Mouse (Mus musculus): ENCODE results near the gene Slc16a6. TPM values are rescaled to one million over a fixed set of nuclear protein-coding genes. Genes with fewer than 3 reads are reported as not detected.
A peak's percentile ranks its signal among the peaks of the same experiment; 100 is the strongest.

The Slc16a6 gene
- total and polyA plus RNA-seq, 3 experiments = 14.1 to 24.2 (median 20.9) TPM

DNA sequence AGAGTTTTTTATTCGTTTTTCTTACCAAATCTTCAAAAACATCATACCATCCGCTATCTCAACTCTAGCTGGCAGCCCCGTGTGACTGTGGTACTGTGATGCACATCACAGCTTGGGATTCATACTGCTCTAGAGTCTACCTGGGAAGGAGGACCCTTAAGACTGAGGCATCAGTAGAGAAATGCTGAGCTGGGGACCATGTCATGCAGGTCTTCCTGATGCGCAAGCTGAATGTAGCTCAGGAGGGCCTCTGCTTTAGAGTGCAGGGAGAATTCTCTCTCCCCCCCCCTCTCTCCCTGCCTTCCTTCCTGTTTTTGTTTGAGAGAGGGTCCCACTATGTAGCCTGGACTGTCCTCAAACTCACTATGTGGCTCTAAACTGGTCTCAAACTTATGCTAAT is 32.8 kb downstream of the Slc16a6 start:
- Histone ChIP-seq H3K9me3 (replicated peaks; ENCODE audit: low read length) (no peaks in the 10 kb centered on the region), H3K27ac (ENCODE audit: insufficient read depth, low read depth) (no peak overlapping the region), H3K36me3 (replicated peaks in 1 of 2; ENCODE audit: control insufficient read depth in 1 of 2, insufficient read depth in 1 of 2, low read length in 1 of 2) (peaks cover 3 to 23% of the 10 kb centered on the region in 2 experiments), H3K4me2 (ENCODE audit: insufficient read depth, low read depth, poor library complexity, severe bottlenecking) (peak overlapping the region; percentile 62), H3K9ac (ENCODE audit: insufficient read depth, low read depth) (no peak overlapping the region), H3K4me1 (ENCODE audit: control insufficient read depth in 1 of 2, insufficient read depth in 2 of 2) (peaks cover 6 to 32% of the 10 kb centered on the region in 2 experiments), H3K4me3 (replicated peaks in 1 of 3; ENCODE audit: low read depth in 2 of 3, low read length in 2 of 3, poor library complexity in 1 of 3) (peak overlapping the region in 2 of 3 experiments; percentile 58 to 74), H3K27me3 (replicated peaks) (no peaks in the 10 kb centered on the region), H3K79me2 (replicated peaks; ENCODE audit: control insufficient read depth, extremely low read depth, insufficient read depth, poor library complexity, severe bottlenecking) (no peaks in the 10 kb centered on the region)
- DNase-seq (ENCODE audit: extremely low read depth) = no peak
- in situ Hi-C loops (cut with MboI; ENCODE audit: low pct_ligation_motif_present, low pct_unique_long_range_greater_than_20kb, low sequenced_read_pairs) = loop anchor here (5.0 to 10.0 kb wide), 2 partner anchors 193 to 414 kb away; no protein-coding TSS in a partner anchor
- dilution Hi-C loops (cut with MboI; ENCODE audit: extremely low pct_ligation_motif_present, extremely low pct_unique_long_range_greater_than_20kb, low sequenced_read_pairs) = no loop called here
- TF ChIP-seq SIN3A (IDR thresholded peaks at IDR 0.05; ENCODE audit: low read length) (no peak; the same call in 1 of the 2 replicates), CTCF (conservative IDR thresholded peaks at IDR 0.05 in 1 of 2, IDR thresholded peaks at IDR 0.05 in 1 of 2; ENCODE audit: low read depth in 2 of 2, low read length in 2 of 2) (no peak), MXI1 (IDR thresholded peaks at IDR 0.05; ENCODE audit: low read depth, low read length) (peak; percentile 49; the same call in 1 of the 2 replicates), MEF2A (IDR thresholded peaks at IDR 0.05; ENCODE audit: borderline replicate concordance, low read depth, low read length) (0 out of 2 replicates have a peak, but pooled peaks have one; percentile 30), TBP (conservative IDR thresholded peaks at IDR 0.05; ENCODE audit: low read depth, low read length) (no peak), CHD2 (IDR thresholded peaks at IDR 0.05; ENCODE audit: low read length) (no peak), USF1 (IDR thresholded peaks at IDR 0.05; ENCODE audit: low read depth, low read length) (no peak), MAX (IDR thresholded peaks at IDR 0.05; ENCODE audit: low read length) (peak; percentile 39; the same call in 1 of the 2 replicates), POLR2A (IDR thresholded peaks at IDR 0.05; ENCODE audit: low read depth, low read length) (no peak), TCF12 (IDR thresholded peaks at IDR 0.05; ENCODE audit: low read depth, low read length) (no peak), ETS1 (conservative IDR thresholded peaks at IDR 0.05; ENCODE audit: low read depth, low read length) (no peak), KAT2A (IDR thresholded peaks at IDR 0.05; ENCODE audit: insufficient replicate concordance, low read length) (0 out of 2 replicates have a peak, but pooled peaks have one; percentile 44), ZKSCAN1 (IDR thresholded peaks at IDR 0.05; ENCODE audit: borderline replicate concordance, low read depth, low read length) (no peak)

DNA sequence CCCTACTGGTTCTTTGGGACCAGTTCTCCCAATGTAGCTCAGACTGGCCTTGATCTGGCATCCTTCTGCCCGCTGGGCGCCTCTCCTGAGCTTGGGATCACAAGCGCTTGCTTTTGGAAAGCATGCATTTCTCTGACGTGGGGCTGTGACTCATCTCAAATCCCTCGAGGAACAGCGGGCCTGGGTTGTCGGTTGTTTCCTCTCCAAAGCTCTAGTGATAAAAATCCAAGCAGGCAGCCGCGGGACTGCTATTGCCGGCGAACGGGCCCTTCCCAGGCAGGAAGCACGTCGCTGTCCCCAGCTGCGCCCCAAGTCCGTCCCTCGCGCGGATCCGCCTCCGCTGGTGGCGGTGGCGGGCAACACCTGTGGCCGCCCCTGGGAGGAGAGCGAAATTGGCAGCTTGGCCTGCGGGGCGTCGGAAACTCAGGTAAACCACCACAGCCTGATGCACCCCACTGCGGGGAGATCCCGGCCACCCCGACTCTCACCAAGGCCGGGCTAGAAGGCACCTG is 33.5 kb downstream of the Slc16a6 start:
- dilution Hi-C loops (cut with MboI; ENCODE audit: extremely low pct_ligation_motif_present, extremely low pct_unique_long_range_greater_than_20kb, low sequenced_read_pairs) (no loop called here), in situ Hi-C loops (cut with MboI; ENCODE audit: low pct_ligation_motif_present, low pct_unique_long_range_greater_than_20kb, low sequenced_read_pairs) (loop anchor here (5.0 to 10.0 kb wide), 2 partner anchors 193 to 415 kb away; no protein-coding TSS in a partner anchor)
- H3K9me3 ChIP-seq (replicated peaks; ENCODE audit: low read length) = no peaks in the 10 kb centered on the region
- peaks cover 3 to 30% of the 10 kb centered on the region in 2 experiments for H3K36me3 ChIP-seq (replicated peaks in 1 of 2; ENCODE audit: control insufficient read depth in 1 of 2, insufficient read depth in 1 of 2, low read length in 1 of 2)
- peaks cover 6 to 32% of the 10 kb centered on the region in 2 experiments for H3K4me1 ChIP-seq (ENCODE audit: control insufficient read depth in 1 of 2, insufficient read depth in 2 of 2)
- peak overlapping the region; percentile 1; the same call in 1 of the 2 replicates for H3K27ac ChIP-seq (ENCODE audit: insufficient read depth, low read depth)
- H3K79me2 ChIP-seq (replicated peaks; ENCODE audit: control insufficient read depth, extremely low read depth, insufficient read depth, poor library complexity, severe bottlenecking) = no peaks in the 10 kb centered on the region
- peak overlapping the region; percentile 47 for H3K9ac ChIP-seq (ENCODE audit: insufficient read depth, low read depth)
- DNase-seq (ENCODE audit: extremely low read depth) = peak; percentile 82
- H3K4me2 ChIP-seq (ENCODE audit: insufficient read depth, low read depth, poor library complexity, severe bottlenecking) = peak overlapping the region; percentile 62
- H3K4me3 ChIP-seq (replicated peaks in 1 of 3; ENCODE audit: low read depth in 2 of 3, low read length in 2 of 3, poor library complexity in 1 of 3) = peak overlapping the region; percentile 54 to 74 (median 58)
- H3K27me3 ChIP-seq (replicated peaks) = no peaks in the 10 kb centered on the region
- TF ChIP-seq CHD2 (IDR thresholded peaks at IDR 0.05; ENCODE audit: low read length) (no peak), GABPA (IDR thresholded peaks at IDR 0.05; ENCODE audit: insufficient replicate concordance, low read depth, low read length) (no peak), POLR2AphosphoS2 (IDR thresholded peaks at IDR 0.05; ENCODE audit: low read depth, low read length) (no peak), HCFC1 (IDR thresholded peaks at IDR 0.05; ENCODE audit: low read depth, low read length) (peak; percentile 77), NELFE (IDR thresholded peaks at IDR 0.05; ENCODE audit: low read depth, low read length) (peak; percentile 55; the same call in 1 of the 2 replicates), NRF1 (IDR thresholded peaks at IDR 0.05; ENCODE audit: low read depth, low read length) (peak; percentile 44; the same call in 1 of the 2 replicates), UBTF (IDR thresholded peaks at IDR 0.05; ENCODE audit: low read depth, low read length) (no peak), MAFK (IDR thresholded peaks at IDR 0.05; ENCODE audit: insufficient replicate concordance, low read length) (no peak), CTCF (conservative IDR thresholded peaks at IDR 0.05 in 1 of 2, IDR thresholded peaks at IDR 0.05 in 1 of 2; ENCODE audit: low read depth in 2 of 2, low read length in 2 of 2) (0 out of 4 replicates have a peak, but pooled peaks of 1 of the 2 experiments have one; percentile 14), JUND (conservative IDR thresholded peaks at IDR 0.05; ENCODE audit: low read depth, low read length) (0 out of 2 replicates have a peak, but pooled peaks have one; percentile 11), E2F4 (IDR thresholded peaks at IDR 0.05; ENCODE audit: insufficient replicate concordance, low read depth, low read length) (no peak), PAX5 (IDR thresholded peaks at IDR 0.05; ENCODE audit: low read length) (no peak), MAX (IDR thresholded peaks at IDR 0.05; ENCODE audit: low read length) (peak; percentile 97), TCF12 (IDR thresholded peaks at IDR 0.05; ENCODE audit: low read depth, low read length) (peak; percentile 77), MXI1 (IDR thresholded peaks at IDR 0.05; ENCODE audit: low read depth, low read length) (peak; percentile 62; the same call in 1 of the 2 replicates), RAD21 (IDR thresholded peaks at IDR 0.05; ENCODE audit: low read depth, low read length) (no peak; the same call in 1 of the 2 replicates), CHD1 (IDR thresholded peaks at IDR 0.05; ENCODE audit: low read depth, low read length) (no peak), ZMIZ1 (IDR thresholded peaks at IDR 0.05; ENCODE audit: low read depth, low read length) (no peak), MYC (IDR thresholded peaks at IDR 0.05; ENCODE audit: low read depth, low read length) (no peak), SMC3 (IDR thresholded peaks at IDR 0.05; ENCODE audit: low read depth, low read length) (peak; percentile 29), KAT2A (IDR thresholded peaks at IDR 0.05; ENCODE audit: insufficient replicate concordance, low read length) (0 out of 2 replicates have a peak, but pooled peaks have one; percentile 54), BHLHE40 (IDR thresholded peaks at IDR 0.05; ENCODE audit: low read depth, low read length) (peak; percentile 20; the same call in 1 of the 2 replicates), ZNF384 (IDR thresholded peaks at IDR 0.05; ENCODE audit: low read depth, low read length) (no peak)
